Mouse (Mus musculus) embryonic facial prominence, embryonic 13.5 days (tissue): ENCODE data around the gene Cyp11a1. TPM values are rescaled to one million over a fixed set of nuclear protein-coding genes. Genes with fewer than 3 reads are reported as not detected.

Source experiments
- ATAC-seq: fragments of 200-750 bp; cut with Nextera tagmentation; 2 replicates; pipeline ENCODE4 v1.8.0; 2017; ENCODE audit warnings: low read depth; ENCODE audit not compliant: insufficient number of reproducible peaks, insufficient read depth, low FRiP score, low TSS enrichment
- H3K27ac ChIP-seq: fragments of 300-500 bp; sonication (generic); 2 replicates; pipeline ENCODE4 v1.5.1; 2015; ENCODE audit warnings: moderate library complexity, mild to moderate bottlenecking, inconsistent platforms
- H3K27me3 ChIP-seq: fragments of 300-500 bp; sonication (generic); 2 replicates; pipeline ENCODE4 v1.6.1; 2015; ENCODE audit warnings: mild to moderate bottlenecking, inconsistent platforms
- H3K36me3 ChIP-seq: fragments of 300-500 bp; sonication (generic); 2 replicates; pipeline ENCODE4 v1.6.1; 2015; ENCODE audit warnings: mild to moderate bottlenecking, inconsistent platforms
- H3K4me1 ChIP-seq: fragments of 300-500 bp; sonication (generic); 2 replicates; pipeline ENCODE4 v1.6.1; 2015; ENCODE audit warnings: inconsistent platforms
- H3K4me2 ChIP-seq: fragments of 300-500 bp; sonication (generic); 2 replicates; pipeline ENCODE4 v1.6.1; 2015; ENCODE audit warnings: moderate library complexity, mild to moderate bottlenecking, inconsistent platforms
- H3K4me3 ChIP-seq: fragments of 300-500 bp; sonication (generic); 2 replicates; pipeline ENCODE4 v1.5.1; 2015; ENCODE audit warnings: mild to moderate bottlenecking, inconsistent platforms
- H3K9ac ChIP-seq: fragments of 300-500 bp; sonication (generic); 2 replicates; pipeline ENCODE4 v1.6.1; 2015; ENCODE audit warnings: mild to moderate bottlenecking, inconsistent platforms
- H3K9me3 ChIP-seq: fragments of 300-500 bp; sonication (generic); 2 replicates; pipeline ENCODE4 v1.6.1; 2016; ENCODE audit warnings: inconsistent platforms
- WGBS: fragments of 180-500 bp; shearing (Covaris S2); methylation state at CpG from one replicate; pipeline ENCODE4 v1.1.7; 2015; ENCODE audit warnings: mixed read lengths; 5-methylcytosine and 5-hydroxymethylcytosine counted together
- polyA plus RNA-seq: library from polyadenylated mRNA; unstranded; fragments of >200 nt; fragmentation: Nextera tagmentation; extraction: Ambion mirVana; gene quantifications from 2 replicates; pipeline ENCODE4 v1.2.1, GENCODE M21; 2015

The Cyp11a1 gene
- polyA plus RNA-seq, 1 experiment from 2014 or later: 0.77 TPM

DNA sequence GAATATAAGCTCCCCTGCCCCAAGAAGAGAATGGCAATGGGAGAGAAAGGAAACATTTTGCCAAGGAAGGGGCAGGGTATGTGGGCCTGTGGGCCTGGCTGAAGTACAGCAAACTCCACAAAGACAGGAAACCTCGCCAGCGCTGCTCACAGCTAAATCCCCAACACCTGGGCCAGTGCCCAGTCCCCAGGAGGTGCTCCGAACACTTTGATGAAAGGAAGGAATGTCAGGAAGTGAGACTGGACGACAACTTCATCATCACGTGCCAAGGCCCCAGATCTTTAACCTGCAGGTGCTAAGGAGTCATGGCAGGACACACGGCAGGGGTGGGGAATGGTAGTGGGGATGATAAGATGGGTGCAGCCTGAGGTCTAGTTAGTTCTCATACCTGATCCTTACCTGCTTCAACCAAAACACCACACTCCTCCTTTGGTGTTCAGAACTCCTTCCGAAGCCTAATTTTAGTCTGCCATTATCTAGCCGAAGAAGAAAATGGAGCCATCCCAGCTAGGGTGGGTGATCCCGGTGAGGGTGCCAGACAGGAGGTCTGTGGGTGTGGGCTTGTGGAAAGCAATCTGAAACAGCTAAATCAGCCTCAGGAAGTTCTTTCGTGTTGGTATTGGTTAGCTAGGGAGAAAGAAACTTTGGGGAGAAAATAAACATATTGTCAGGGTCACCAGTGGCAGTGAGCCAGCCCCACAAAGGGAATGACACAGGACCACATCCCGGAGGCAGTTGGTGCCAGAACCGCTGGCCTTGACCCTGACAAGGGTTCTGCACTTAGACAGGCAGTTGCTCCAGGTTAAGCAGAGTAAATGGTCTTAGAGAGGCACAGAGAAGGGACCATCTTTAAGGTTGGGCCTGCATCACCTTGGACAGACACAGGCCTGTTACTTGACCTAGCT is 40.7 kb upstream of the Cyp11a1 start:
- H3K4me3 ChIP-seq: no peak overlapping the region
- no peak for ATAC-seq
- H3K27ac ChIP-seq: no peak overlapping the region
- 73% methylated on average over 12 of the region's 12 CpGs for WGBS
- no peak overlapping the region for H3K9ac ChIP-seq
- 0 out of 2 replicates have a peak, but pooled peaks cover 3% of the 10 kb centered on the region for H3K4me1 ChIP-seq
- no peaks in the 10 kb centered on the region for H3K36me3 ChIP-seq
- no peaks in the 10 kb centered on the region for H3K27me3 ChIP-seq
- H3K4me2 ChIP-seq: no peak overlapping the region
- H3K9me3 ChIP-seq: no peaks in the 10 kb centered on the region

DNA sequence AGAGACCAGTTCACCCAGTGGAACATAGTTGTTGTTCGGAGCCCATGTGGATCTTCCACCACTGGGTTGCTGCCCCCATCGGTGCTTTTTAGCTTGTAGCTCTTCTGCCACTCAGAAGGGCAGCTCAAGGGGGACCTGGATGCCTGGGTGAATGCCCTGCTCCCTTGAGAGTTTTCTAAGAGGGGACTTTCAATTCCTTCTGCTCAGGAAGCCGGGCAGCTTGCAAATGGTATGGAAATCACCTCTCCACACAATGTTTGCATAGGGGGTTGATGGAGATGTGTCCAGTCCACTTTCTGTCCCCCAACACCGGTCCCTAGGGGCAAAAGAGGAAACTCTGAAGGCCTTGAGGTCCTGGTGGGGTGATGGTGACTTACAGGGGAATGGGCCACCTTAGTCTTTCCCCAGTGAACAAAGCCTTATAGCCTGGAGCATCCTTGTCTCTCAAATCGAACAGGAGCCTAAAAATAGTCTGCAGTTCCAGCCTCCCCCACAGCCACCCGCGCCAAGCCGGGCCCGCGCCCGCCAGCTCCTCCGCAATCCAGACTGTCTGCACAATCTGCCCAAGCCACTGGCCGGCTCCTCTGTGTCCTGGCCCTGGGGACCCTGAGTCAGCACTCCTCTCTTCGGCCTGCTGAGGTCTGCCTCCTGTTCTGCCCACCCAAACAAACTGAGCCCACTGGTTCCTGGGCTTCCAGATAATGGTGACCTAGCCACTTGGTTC is 38.8 kb upstream of the Cyp11a1 start:
- H3K27ac ChIP-seq: no peak overlapping the region
- no peaks in the 10 kb centered on the region for H3K27me3 ChIP-seq
- no peak for ATAC-seq
- no peaks in the 10 kb centered on the region for H3K9me3 ChIP-seq
- H3K36me3 ChIP-seq: no peaks in the 10 kb centered on the region
- H3K9ac ChIP-seq: no peak overlapping the region
- no peak overlapping the region for H3K4me2 ChIP-seq
- H3K4me1 ChIP-seq: peaks cover 11% of the 10 kb centered on the region
- WGBS: 67% methylated on average over 14 of the region's 14 CpGs
- no peak overlapping the region for H3K4me3 ChIP-seq

DNA sequence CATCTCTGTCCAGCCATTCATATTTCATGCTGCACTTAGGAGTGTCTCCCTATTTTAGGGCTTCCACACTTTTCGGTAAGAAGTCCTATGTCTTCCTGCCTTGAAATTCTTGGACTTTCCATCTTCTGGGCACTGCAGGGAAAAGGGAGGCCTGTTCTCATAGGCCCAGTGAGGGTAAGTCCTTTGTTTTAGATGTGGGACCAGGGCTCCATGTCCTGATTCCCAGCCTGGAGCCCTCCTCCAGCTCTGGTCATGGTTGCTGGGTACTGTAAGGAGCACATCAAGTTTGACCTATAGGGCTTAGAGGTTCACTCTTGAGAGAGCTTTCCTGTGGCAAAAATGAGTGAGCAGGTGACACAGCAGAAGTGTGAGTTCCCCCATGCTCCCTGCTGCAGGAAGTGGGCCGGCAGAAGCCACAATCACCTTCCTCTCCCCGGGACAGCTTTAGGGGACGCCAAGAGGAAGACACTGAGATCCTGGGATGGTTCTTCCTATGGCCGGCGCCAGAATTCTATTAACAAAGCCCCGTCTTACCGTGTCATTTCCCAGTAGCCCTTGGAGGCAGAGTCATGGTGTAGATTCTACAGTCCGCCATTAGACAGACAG is 37.9 kb upstream of the Cyp11a1 start:
- no peaks in the 10 kb centered on the region for H3K27me3 ChIP-seq
- WGBS: 87% methylated on average over 9 of the region's 9 CpGs
- H3K9ac ChIP-seq: no peak overlapping the region
- H3K9me3 ChIP-seq: no peaks in the 10 kb centered on the region
- no peak overlapping the region for H3K4me3 ChIP-seq
- H3K4me2 ChIP-seq: no peak overlapping the region
- H3K4me1 ChIP-seq: peaks cover 18% of the 10 kb centered on the region
- no peaks in the 10 kb centered on the region for H3K36me3 ChIP-seq
- H3K27ac ChIP-seq: no peak overlapping the region
- ATAC-seq: no peak

DNA sequence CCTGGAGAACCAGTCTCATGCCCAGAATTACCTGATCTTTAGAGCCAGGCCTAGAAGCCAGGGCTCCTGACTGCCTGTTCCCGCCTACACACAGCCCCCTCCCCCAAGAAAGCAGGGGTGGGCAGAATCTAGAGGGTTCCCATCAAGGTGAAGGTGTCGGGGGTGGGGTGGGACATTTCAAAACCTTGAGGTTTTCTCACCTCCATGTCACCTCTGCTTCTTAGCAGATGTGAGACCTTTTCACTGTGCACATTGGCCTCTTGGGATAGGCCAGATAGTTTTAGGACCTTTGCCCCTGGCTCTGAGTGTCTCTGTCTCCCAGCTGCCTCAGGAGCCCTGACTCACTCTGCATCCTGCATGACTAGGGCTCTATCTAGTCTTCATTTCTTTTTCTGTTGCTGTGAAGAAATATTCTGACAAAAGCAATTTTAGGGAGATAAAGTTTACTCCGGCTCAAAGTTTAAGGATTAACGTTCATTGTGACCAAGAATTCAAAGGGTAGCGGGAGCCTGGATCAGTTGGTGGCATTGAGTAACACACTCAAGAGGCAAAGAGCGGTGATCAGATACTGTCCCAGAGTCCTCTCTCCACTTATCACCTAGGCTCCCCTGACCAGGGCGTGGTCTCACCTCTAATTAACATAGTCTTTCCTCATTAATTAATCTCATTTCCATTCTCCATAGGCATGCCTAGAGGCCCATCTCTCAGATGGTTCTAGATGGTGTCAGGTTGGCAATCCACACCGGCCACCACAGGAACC is 37.2 kb upstream of the Cyp11a1 start:
- Histone ChIP-seq H3K27ac (no peak overlapping the region), H3K36me3 (no peaks in the 10 kb centered on the region), H3K9ac (no peak overlapping the region), H3K9me3 (no peaks in the 10 kb centered on the region), H3K27me3 (no peaks in the 10 kb centered on the region), H3K4me1 (peaks cover 24% of the 10 kb centered on the region), H3K4me3 (no peak overlapping the region), H3K4me2 (no peak overlapping the region)
- no peak for ATAC-seq
- 87% methylated on average over 8 of the region's 8 CpGs for WGBS

DNA sequence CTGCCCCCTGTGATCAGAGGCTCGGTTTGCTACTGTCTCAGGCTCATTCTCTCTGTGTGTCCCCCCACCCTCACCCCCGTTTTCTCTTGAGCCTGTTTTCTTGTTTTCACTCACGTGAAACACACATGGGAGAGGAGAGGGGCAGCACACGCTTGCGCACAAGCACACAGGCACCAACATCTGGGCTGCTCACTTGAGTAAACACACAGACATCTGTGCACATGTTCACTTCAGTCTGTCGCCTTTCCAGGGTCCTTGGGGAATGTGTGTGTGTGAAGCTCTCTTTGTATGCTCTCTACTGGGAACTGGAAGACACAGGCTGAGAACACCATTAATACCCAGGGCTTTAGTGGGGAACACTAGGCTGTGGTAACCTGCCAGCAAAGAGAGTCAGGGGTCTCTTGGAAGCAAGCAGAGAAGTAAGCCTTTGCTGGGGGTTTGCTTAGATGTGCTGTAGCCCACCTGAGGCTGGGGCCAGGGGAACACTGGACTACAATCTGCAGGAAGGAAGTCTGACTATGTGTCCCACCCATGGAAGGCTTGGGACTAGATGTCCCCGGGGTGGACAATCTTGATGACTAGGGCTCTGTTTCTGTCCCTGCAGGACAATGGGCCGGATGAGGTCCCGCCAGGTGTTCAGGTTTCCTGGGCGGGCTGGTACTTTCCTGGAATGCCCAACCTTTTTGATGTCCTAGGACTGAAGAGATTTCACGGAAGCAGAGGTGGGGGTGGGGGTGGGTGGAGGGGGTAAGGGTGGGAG is 36.3 kb upstream of the Cyp11a1 start:
- no peak overlapping the region for H3K9ac ChIP-seq
- no peak overlapping the region for H3K4me3 ChIP-seq
- H3K27ac ChIP-seq: no peak overlapping the region
- no peak for ATAC-seq
- no peaks in the 10 kb centered on the region for H3K9me3 ChIP-seq
- no peaks in the 10 kb centered on the region for H3K36me3 ChIP-seq
- H3K4me1 ChIP-seq: peaks cover 24% of the 10 kb centered on the region
- WGBS: 70% methylated on average over 11 of the region's 11 CpGs
- H3K27me3 ChIP-seq: no peaks in the 10 kb centered on the region
- H3K4me2 ChIP-seq: no peak overlapping the region

DNA sequence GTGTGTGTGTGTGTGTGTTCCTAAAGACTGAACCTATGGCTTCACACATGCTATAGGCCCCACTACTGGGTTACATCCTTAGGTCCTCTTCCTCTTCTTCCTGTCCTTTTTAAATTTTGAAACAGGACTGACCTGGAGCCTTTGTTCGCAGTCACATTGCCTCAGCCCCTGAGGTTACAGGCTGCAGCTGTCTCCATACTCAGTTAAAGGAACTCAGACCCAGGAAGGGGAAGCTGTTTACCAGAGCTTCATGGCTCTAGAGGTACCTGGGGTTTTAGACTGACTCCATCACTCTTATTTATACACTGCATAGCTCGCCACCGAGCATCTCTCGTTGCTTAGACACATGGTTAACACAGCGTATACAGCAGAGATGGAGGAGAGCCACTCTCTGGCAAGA is 34.8 kb upstream of the Cyp11a1 start:
- H3K9ac ChIP-seq: no peak overlapping the region
- H3K4me2 ChIP-seq: no peak overlapping the region
- no peak overlapping the region for H3K27ac ChIP-seq
- 91% methylated on average over 5 of the region's 5 CpGs for WGBS
- H3K4me3 ChIP-seq: no peak overlapping the region
- no peaks in the 10 kb centered on the region for H3K27me3 ChIP-seq
- no peak for ATAC-seq
- peaks cover 24% of the 10 kb centered on the region for H3K4me1 ChIP-seq
- no peaks in the 10 kb centered on the region for H3K9me3 ChIP-seq
- no peaks in the 10 kb centered on the region for H3K36me3 ChIP-seq

DNA sequence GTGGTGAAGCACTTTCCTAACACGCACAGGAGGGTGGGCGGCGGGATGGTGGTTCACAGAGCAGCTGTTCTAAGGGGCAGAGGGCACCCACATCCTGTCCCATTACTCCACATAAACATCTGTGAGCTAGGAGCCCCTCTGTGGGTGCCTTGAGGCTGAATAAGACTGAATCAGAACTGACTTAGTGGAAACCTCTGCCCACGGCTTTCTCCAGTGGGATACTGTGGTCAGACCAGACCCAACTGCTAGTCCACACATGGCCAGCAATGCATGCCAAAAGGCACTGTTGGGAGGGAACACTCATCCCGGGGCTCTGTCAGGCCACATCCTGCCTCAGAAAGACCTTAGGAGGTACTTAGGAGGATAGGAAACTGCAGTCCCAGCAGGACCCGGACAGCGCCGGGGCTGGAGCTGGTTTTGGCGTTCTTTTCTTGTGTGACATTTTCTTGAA is 34.0 kb upstream of the Cyp11a1 start:
- WGBS: 55% methylated on average over 9 of the region's 9 CpGs
- Histone ChIP-seq H3K9ac (no peak overlapping the region), H3K4me1 (peaks cover 24% of the 10 kb centered on the region), H3K27me3 (no peaks in the 10 kb centered on the region), H3K4me3 (no peak overlapping the region), H3K4me2 (no peak overlapping the region), H3K9me3 (no peaks in the 10 kb centered on the region), H3K27ac (peak overlapping the region; percentile 48; the same call in 1 of the 2 replicates), H3K36me3 (no peaks in the 10 kb centered on the region)
- ATAC-seq: no peak

DNA sequence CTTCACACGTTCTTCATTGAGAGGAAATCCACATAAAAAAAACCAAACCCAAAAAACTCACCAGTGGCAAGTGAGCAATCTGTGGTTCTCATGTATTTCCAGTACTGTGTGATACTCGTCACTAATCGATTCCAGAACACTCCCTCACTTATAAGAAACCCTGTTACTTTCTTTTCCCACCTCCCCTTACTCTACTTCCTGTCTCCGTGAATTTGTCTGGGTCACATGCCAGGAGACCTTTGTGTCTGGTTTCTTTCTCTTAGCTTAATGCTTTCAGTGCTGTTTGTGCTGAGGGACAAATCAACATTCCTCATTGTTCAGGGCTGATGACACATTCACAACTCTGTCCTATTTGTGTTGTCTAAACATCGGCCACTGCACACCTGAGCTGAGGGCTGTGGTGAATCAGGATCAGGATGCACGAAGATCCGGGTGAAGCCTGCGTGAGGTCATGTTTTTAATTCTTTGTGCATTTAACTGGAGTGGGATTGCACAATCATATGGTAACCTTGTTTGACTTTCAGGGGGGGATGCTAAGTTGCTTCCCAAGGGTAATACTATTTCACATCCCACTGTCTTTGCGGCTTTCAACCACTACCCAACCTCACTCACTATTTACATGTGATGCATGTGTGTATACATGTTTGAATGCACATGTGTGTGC is 33.3 kb upstream of the Cyp11a1 start:
- H3K4me1 ChIP-seq: peaks cover 24% of the 10 kb centered on the region
- H3K27me3 ChIP-seq: no peaks in the 10 kb centered on the region
- H3K36me3 ChIP-seq: no peaks in the 10 kb centered on the region
- ATAC-seq: no peak
- H3K27ac ChIP-seq: peak overlapping the region; percentile 48; the same call in 1 of the 2 replicates
- 31% methylated on average over 9 of the region's 9 CpGs for WGBS
- H3K9me3 ChIP-seq: no peaks in the 10 kb centered on the region
- H3K9ac ChIP-seq: no peak overlapping the region
- no peak overlapping the region for H3K4me3 ChIP-seq
- no peak overlapping the region for H3K4me2 ChIP-seq

DNA sequence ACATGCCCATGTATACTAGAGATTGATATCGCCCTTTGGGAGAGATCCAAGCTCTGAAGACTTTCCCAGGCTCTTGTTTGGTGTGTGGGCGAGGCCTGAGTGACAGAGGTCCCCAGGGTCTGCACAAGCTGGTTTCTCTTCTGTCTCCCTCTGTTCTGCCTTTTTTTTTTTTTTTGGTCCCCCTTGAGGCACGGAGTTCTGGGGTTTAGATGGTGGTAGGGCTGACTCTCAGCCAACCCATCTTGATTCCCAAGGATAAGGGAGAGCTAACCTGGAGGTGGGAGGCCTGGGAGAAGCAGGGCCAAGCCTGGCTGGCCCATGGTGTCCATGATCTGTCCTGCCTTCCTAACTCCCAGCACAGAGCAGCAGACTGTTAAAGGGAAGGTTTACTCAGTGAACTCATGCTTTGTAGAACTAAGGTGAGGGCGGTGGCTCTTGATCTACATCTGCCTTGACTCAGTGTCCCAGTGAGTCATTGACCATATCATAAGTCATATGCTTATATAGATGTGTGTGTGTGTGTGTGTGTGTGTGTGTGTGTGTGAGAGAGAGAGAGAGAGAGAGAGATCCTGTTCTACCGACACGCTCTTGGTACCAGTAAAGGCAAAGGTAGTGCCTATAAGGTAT is 32.7 kb upstream of the Cyp11a1 start:
- no peak overlapping the region for H3K9ac ChIP-seq
- H3K36me3 ChIP-seq: no peaks in the 10 kb centered on the region
- 0 out of 2 replicates have a peak overlapping the region, but pooled peaks have one; percentile 48 for H3K27ac ChIP-seq
- 76% methylated on average over 6 of the region's 6 CpGs for WGBS
- H3K9me3 ChIP-seq: no peaks in the 10 kb centered on the region
- no peak for ATAC-seq
- no peak overlapping the region for H3K4me2 ChIP-seq
- H3K4me1 ChIP-seq: peaks cover 24% of the 10 kb centered on the region
- H3K4me3 ChIP-seq: no peak overlapping the region
- H3K27me3 ChIP-seq: no peaks in the 10 kb centered on the region

DNA sequence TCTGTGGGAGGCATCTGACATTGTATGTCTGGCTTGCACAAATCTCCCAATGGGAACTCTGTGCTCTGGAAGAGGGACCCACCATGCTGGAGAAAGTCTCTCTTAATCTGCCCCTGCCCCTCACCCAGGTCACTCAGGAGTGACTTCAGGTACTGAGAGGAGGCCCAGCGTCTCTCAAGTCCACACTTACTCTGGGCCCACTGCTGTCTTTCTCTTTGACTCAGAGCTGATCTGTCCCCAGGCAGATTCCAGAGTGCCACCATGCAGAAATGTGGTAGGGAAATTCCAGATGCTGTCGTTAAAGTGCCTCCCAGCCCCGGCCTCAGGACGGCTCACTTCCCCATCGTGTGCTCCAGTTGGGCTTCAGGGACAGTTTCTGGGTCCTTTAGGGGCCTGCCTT is 32.0 kb upstream of the Cyp11a1 start:
- no peak overlapping the region for H3K27ac ChIP-seq
- H3K36me3 ChIP-seq: no peaks in the 10 kb centered on the region
- no peaks in the 10 kb centered on the region for H3K9me3 ChIP-seq
- no peaks in the 10 kb centered on the region for H3K27me3 ChIP-seq
- no peak overlapping the region for H3K4me3 ChIP-seq
- H3K4me2 ChIP-seq: no peak overlapping the region
- WGBS: 54% methylated on average over 5 of the region's 5 CpGs
- peaks cover 24% of the 10 kb centered on the region for H3K4me1 ChIP-seq
- ATAC-seq: no peak
- no peak overlapping the region for H3K9ac ChIP-seq
